Mouse (Mus musculus) ZHBTc4 (cell line): ENCODE data around the gene Rpp38.
A peak's percentile ranks its signal among the peaks of the same experiment; 100 is the strongest.

ENCODE experiments used
- DNase-seq: peaks from one replicate; pipeline ENCODE4 v3.0.0-alpha.2; 2011; ENCODE audit warnings: low read depth, low spot score

Rpp38 gene

GRCm38 (mm10) chr2:3332484-3333242, at the start of gene Rpp38:
Gene Rpp38, minus strand, starts transcription at chr2:3332643.
- peak; percentile 99 for DNase-seq

- DNase-seq = no peak
These were observed 32.7 kb upstream of the Rpp38 start for GRCm38 (mm10) chr2:3365127-3365526.

- DNase-seq = no peak
These were observed 28.6 kb upstream of the Rpp38 start for GRCm38 (mm10) chr2:3361067-3361466.

- no peak for DNase-seq
These were observed 25.4 kb upstream of the Rpp38 start for GRCm38 (mm10) chr2:3357887-3358286.

DNA sequence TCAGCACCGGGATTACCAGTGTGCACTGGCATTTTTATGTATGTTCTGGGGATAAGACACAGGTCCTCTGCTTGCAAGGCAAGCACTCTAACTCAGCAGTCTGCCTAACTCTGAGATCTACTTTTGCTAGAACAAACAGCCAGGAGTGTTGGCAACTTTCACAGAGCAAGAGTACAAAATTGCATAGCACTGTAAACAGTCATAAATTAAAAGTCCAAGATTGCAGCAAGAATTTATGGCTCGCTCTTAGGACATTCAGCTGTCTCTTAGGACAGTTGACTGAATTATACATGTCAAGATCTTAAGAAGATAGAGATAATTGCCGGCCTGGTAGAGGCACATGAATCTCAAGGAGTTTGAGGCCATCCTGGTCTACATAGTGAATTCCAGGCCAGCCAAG, 23.9 kb upstream of the Rpp38 start:
- DNase-seq = no peak

GRCm38 (mm10) chr2:3355793-3356192, 23.4 kb upstream of the Rpp38 start:
- no peak for DNase-seq

DNA sequence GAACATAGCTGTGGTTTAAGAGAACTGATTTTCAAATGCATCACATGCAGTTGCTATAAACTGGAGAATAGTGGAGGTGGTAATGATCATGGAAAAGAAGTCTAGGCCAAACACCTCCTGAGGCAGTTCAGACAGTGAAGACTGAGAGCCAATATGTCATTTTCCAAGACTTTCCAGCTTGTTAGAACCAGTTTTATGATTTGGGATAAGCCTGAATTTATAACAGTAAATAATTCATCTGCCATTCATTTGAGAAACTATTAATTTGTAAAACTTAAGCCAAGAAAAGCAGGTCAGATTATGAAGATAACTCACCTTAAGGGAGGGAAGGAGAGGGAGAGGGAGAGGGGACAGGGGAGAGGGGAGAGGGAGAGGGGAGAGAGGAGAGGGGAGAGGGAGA, 20.7 kb upstream of the Rpp38 start:
- DNase-seq = no peak

DNA sequence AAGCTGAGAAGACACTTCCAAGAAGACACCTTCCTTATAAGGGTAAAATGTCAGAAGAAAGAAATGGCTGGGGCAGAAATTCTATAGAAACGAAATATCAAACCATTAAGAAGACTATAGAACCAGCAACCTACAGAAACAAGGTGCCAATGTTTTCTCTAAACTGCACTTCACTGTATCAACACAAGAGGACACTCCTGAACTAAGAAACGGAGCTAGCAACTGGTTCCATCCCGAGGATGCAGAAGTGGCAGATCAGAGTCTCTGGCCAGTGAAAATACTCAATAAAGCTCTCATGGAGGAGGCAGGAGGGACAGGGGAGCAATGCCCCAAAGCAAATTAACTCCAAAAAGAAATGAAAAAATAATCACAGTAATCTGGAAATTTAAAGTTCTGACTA, 16.5 kb upstream of the Rpp38 start:
- DNase-seq = peak; percentile 52

DNA sequence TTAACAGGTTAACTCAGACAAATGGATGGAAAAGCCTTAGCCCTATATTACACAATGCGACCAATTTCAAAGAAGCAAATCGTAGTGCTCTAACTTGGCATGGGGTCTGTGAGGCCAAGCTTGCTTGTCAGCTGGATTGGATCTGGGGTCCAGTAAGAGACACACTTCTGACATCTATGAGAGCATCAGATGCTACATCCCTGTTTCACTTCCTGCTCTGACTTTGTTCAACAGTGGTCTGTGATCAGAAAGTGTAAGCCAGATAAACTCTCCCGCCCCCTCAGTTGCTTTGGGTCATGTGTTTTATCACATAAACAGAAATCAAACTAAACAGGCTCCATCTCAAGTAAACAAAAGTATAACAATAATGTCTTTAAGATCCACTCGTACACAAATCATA, 16.0 kb upstream of the Rpp38 start:
- no peak for DNase-seq

GRCm38 (mm10) chr2:3335611-3336301, 3.3 kb upstream of the Rpp38 start, which contains the start of gene Acbd7:
Gene Acbd7, plus strand, starts transcription at chr2:3336168.
- DNase-seq = peak; percentile 87

- DNase-seq = no peak
These were observed 1.3 kb upstream of the Rpp38 start for GRCm38 (mm10) chr2:3333761-3334160.

- DNase-seq = no peak
These were observed 387 bp downstream of the Rpp38 start for GRCm38 (mm10) chr2:3332056-3332455.

DNA sequence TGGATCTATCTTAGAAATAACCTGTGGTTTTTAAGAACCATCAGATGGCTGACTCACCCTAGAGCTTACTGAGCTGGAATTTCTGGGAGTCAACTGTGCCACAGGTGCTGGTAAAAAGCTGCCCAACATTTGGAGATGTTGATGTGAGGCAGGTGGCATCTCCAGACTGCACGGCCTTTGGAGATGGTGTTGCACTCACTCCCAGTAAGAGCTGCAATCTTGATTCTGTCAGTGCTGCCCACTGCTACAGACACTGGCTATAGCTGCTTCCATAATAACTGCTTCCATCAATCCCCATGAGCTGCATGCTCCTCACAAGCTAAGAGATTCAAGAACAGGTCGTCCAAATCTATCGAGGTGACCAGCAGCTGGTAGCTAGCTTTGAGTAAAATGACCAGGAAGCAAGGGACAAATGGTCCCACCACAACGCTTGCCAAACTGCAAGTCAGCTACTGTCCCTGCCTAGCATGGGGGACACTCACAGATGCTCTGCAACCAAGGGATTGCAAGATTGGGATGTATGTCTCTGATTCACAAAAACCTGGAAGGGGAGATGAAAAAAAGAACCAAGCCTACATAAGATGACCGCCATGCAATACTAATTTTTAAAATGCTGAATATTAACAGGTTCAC, 1.3 kb downstream of the Rpp38 start:
- peak; percentile 5 for DNase-seq

- peak; percentile 71 for DNase-seq
These were observed 5.1 kb downstream of the Rpp38 start for GRCm38 (mm10) chr2:3327351-3327750.

DNA sequence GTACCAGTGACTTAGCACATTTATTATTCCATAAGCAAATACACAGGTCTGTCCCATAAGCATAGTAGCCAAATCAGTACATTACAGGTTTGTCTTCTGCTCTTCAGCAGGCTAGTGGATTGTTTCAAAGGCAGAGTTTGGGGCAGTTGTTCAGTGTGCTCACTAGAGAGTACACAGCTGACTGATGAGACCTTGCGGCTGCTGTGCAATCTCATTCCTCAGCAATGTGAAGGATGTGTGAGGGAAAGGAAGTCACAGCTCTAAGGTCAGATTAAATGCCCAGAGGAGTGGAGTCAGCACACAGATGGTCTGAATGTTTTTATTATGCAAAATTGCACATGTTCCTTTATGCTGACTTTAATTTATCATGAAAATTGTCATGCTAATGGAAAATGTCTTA, 5.9 kb downstream of the Rpp38 start:
- DNase-seq = no peak

GRCm38 (mm10) chr2:3324381-3325130, 7.9 kb downstream of the Rpp38 start:
- no peak for DNase-seq

DNA sequence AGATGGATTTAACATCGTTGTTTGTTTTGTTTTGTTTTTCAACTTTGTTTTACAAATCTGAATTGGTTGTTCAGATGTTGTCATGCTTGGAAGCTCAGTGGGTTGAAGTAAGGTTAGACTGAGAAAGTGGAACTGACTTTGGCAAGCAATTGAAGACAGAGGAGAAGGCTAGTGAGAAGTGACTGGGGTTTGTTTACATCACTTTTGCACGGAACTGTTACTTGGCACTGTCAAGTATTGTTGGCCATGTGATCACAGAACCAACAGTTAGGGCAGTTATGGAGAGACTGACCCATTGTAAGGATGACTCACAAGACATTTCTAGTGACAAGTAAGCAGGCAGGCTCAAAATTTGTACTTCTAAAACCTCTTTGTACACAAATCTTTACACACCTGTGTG, 9.3 kb downstream of the Rpp38 start:
- DNase-seq = no peak

DNA sequence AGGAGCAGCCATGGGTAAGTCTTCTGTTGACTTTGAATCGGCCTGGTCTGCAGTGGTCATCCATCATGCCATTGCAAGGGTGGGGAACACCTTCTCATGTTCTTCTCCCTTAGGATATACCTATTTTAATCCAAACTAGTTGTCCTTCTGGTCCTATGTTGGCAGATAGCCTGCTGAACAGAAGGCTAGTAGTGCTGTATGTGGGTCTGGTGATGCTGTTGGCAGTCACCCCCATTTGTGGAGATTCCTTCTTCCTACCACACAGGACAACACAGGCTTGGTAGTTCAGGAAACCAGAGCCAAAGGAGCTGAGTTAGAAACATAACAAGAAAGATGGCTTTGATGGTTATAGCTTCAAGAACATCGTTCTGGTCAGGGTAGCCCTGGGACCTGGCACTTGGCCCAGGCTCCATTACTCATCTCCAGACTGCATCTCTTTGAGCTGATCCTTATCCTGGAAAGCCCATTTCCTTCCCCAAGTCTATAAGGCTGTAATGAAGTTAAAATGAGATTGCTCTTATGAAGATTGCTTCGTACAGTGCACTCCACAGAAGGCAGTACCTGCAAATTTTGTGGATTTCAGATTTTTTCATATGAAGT, 26.9 kb downstream of the Rpp38 start:
- DNase-seq = no peak

DNA sequence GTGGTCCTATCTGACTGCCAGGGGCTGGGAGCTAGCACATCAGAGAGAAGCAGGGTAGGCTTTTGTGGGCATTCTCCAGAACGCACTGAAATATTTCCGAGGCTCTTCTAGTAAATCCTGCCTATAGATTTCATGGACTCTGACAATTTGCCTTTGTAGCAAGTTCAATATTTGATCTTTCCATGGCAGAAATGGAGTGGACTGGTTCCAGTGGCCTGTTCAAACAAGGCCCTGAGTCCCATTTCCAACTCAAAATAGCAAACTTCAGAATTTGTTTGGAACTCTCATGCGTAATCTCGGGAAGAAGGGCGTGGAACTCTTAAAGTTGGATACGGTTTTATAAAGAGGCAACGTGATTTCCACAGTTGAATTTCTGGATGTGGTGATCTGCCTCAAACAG, 36.6 kb downstream of the Rpp38 start:
- DNase-seq = no peak

DNA sequence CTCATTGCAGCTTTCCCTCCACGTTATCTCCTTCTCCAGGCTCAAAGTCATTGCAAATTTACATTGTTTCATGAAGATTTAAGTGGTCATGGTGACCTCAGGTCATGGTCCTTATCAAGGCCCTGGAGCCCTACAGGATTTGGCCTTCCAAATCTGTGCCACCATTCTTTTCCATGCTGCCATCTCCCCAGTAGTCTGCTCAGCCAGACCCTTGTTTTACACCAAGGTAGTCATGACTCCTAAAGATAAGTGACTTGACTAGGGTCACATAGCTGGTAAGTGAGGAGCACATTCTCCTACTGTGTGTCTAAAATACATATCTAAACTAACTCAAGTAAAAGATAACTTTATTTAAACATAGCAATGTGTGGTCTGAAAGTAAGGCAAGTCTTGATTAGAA, 40.3 kb downstream of the Rpp38 start:
- no peak for DNase-seq

DNA sequence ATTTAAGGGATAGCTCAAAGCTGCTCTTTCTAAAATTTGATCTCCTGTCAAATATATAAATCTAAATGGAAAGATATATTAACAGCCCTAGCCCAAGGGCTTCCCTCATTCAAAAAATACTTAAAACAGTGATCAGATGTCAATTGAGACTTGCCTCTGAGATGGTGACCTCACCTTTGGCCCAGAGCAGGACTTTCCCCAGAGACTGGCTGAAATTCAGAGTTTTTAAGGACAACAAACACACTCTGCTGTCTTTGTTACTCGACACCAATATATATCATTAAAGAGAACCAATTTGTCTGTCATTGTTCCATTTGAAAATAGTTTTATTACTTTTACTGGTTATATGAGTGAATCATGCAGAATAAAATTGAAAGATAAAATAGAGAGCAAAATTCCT, 42.9 kb downstream of the Rpp38 start:
- DNase-seq = no peak

DNA sequence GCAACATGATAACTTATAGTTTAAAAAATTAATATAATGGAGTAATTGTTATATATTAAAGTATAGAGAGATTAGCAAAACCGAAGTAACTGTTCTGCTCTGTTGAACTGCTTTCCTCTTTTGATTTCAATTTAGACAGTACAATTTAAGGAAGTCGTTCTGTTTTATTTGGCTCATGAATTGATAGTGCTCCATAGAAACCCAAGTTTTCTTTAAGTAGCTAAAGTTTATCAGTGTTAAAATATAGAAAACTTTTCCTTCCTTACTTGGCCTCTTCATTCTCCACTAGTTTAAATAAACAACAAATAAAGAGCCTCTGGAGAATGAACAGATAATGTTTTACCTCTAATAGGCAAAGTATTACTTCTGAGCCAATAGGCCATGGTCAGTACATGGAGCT, 46.2 kb downstream of the Rpp38 start:
- no peak for DNase-seq
